Mouse (Mus musculus) MEL-GATA-1-ER (cell line): ENCODE measurements around the gene Prkar2b.
A peak's percentile ranks its signal among the peaks of the same experiment; 100 is the strongest.

ENCODE experiments used
- DNase-seq: peaks from one replicate; pipeline ENCODE4 v3.0.0-alpha.2; 2012; ENCODE audit warnings: low read depth; ENCODE audit errors: extremely low read depth

Gene Prkar2b

GRCm38 (mm10) chr12:31971547-31971946, 89.5 kb downstream of the Prkar2b start:
- no peak for DNase-seq

GRCm38 (mm10) chr12:31969111-31969510, 92.0 kb downstream of the Prkar2b start:
- no peak for DNase-seq

- DNase-seq, result peak; percentile 74
Observed at GRCm38 (mm10) chr12:31967536-31967935, 93.6 kb downstream of the Prkar2b start.

GRCm38 (mm10) chr12:31966405-31966804, 94.7 kb downstream of the Prkar2b start:
- no peak for DNase-seq

- DNase-seq, result no peak
Observed at GRCm38 (mm10) chr12:31965517-31966212, 95.4 kb downstream of the Prkar2b start.

- no peak for DNase-seq
Observed at GRCm38 (mm10) chr12:31964074-31964473, 97.0 kb downstream of the Prkar2b start.

DNA sequence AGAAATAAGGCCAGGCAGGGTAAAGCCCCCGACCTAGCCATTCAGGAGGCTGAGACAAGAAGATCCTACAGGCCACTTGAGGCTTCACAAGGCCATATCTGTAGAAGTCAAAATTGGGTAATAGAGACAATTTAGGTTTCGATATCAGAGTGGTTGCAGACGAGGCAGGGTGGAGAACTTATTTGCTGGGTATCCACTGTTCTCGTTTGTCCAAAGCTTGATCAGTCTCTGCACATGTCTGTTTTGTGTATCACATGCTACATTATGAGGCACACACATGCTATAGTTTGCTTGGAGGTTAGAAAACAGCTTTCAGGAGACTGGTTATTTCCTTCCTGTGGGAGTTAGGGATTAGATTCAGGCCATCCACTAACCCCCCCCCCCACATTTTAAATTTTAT, 105.3 kb downstream of the Prkar2b start:
- no peak for DNase-seq

GRCm38 (mm10) chr12:31950659-31951031, 110.5 kb downstream of the Prkar2b start:
- DNase-seq, result no peak

GRCm38 (mm10) chr12:31949759-31950658, 111.1 kb downstream of the Prkar2b start, which contains the start of gene Hbp1:
TSS of gene Hbp1 (minus strand) at chr12:31950535.
- peak; percentile 100 for DNase-seq

GRCm38 (mm10) chr12:31949193-31949741, 111.8 kb downstream of the Prkar2b start:
- peak; percentile 66 for DNase-seq

GRCm38 (mm10) chr12:31948101-31949000, 112.7 kb downstream of the Prkar2b start:
- DNase-seq, result no peak

- no peak for DNase-seq
Observed at GRCm38 (mm10) chr12:31947476-31947875, 113.6 kb downstream of the Prkar2b start.

GRCm38 (mm10) chr12:31944405-31944804, 116.7 kb downstream of the Prkar2b start:
- no peak for DNase-seq

DNA sequence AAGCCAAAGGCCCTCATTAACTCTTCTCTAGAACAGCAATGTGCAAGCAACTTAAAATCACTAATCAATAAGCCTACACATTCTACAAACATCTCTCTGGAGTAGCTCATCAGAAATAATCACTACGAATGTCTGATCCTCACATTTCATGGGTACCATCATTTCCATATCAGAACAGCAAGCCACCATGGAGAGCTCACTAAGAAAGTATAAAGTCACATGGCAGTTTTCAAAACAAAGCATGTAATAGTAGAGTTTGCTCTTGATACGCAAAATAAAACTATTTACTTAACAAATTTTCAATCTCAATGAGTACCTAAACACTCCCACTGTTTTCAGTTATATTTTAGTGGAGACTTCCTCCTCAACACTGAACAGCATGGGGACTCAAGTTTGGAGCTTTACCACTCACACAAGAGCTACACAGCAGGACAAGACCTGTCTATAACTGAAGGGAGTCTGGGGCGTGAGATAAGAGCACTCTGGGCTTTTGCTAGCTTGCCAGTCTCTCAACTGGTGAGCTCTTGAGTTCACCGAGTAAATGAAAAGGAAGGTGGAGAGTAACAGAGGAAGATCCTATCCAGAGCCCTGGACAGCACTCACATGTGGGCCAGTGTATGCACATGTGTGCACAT, 118.0 kb downstream of the Prkar2b start:
- DNase-seq, result peak; percentile 81

DNA sequence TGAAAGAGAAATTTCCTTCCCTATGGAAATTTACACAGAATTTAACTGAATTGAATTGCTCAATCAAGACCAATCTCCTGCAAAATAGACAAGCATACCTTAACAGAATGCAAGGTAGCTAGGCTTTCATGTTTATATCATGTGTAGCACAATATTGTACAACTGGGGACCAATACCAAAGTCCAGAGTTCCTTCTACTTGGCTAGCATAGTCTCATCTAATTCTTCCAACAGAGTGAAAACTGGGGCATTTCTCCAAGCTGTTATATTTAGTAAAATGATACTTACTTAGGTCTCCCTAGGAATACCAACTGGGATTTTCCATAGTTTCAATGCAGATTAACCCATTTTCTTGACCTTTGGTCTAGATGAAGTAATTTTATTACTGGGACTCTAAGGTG, 122.1 kb downstream of the Prkar2b start:
- no peak for DNase-seq

DNA sequence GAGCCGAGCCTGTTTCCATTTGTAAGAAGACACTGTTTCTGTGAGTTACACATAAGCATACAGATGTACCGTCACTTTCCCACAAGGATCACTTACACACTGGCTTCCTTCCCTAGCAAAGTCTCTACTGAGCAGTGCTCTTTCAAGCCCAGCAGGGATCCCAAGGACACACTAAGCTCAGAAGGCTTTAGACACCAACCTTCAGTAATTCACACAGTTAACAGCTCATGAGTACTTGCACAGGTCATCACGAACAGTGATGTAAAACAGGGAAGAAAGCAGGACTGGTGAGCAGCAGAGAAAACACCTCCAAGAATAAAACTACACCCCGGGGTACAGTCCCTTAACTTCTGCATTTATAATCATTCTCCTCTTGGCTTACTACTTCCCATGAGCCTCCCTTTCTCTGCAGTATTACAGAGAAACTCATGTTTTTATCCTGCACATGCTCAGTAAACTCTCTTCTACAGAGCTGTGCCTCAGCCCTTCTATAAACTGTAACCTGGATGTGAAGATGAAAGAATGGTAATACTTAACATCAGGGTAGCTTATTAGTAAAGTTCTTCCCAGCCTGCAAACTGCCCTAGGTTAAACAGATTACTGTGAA, 122.6 kb downstream of the Prkar2b start:
- DNase-seq, result no peak

DNA sequence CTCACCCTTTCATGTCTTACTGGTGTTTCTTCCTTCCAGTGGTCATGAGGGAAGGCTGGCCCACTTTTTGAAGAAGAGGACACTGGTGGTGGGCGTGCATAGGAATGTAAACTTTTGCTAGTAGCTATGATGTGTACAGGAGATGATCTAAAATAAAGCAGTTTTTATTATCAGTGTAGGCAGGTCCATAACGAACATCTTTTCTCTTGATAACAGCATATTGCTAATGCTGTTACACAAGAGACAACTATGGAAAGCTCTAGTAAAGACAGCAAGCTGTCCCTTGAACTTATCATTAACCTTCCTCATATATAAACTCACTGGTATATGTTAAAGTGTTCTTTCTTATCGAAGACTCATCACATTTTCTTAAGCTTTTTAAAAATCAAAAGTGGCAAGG, 123.5 kb downstream of the Prkar2b start:
- DNase-seq, result no peak

DNA sequence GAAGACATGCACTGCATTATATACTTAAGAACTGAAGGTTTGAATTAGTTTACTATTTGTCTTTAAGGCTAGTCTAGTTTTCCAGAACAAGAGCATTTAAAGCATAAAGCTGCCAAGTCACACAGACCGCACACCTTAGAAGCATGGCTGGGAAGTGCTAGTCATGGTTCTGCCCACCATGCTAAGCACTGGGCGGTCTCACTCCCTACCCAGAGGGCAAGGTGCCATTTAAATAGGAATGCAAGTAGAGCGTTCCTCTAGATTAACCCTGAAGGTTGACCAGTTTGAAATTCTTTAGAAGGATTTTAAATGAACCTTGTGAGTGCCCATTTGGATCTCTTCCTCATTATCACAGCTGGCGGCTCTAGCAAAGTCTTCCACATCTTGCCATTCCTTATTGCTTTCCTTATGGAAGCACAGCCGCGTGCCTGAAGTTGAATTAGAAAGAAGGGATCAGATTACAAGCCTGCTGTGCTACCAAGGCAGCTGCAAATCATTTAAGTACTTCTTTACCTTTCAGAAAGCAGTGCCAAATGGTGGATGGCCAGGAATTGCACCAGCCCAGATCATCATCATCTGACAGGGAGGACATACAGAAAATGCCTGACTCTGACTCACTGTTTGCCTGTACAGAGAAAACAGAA, 124.3 kb downstream of the Prkar2b start:
- DNase-seq, result no peak

DNA sequence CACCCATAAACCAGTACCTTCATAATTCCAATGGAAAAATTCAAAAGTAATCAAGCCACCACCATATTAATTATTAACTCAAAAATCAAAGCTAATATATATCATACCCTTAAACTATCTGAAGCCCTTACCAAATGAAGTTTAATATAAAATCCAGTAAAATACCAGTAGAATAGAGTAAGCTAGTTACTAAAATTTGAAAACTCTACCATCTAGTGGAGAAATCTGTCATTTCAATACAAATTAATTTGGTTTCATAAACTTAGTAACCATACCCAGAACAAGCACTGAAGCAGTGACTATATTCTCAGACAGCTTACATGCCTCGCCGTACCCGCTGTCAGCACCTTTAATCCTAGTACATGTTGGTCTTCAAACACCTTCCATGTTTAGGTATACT, 129.3 kb downstream of the Prkar2b start:
- DNase-seq, result no peak

- DNase-seq, result no peak
Observed at GRCm38 (mm10) chr12:31928498-31928897, 132.6 kb downstream of the Prkar2b start.
